Mouse (Mus musculus) neural tube, embryonic 11.5 days (tissue): ENCODE results near the gene Klk6. TPM values are rescaled to one million over a fixed set of nuclear protein-coding genes. Genes with fewer than 3 reads are reported as not detected.
A peak's percentile ranks its signal among the peaks of the same experiment; 100 is the strongest.

ENCODE experiments used
- ATAC-seq: fragments of 200-750 bp; cut with Nextera tagmentation; 2 replicates; pipeline ENCODE4 v1.8.0; 2017; ENCODE audit warnings: moderate number of reproducible peaks, mild to moderate bottlenecking, moderate TSS enrichment, moderate library complexity; ENCODE audit not compliant: insufficient read depth, low FRiP score, low TSS enrichment
- DNase-seq: peaks from one replicate; pipeline ENCODE4 v3.0.0-alpha.2; 2015; ENCODE audit warnings: low spot score
- H3K27ac ChIP-seq: fragments of 300-500 bp; sonication (generic); 2 replicates; pipeline ENCODE4 v1.5.1; 2014; ENCODE audit warnings: low read depth, mild to moderate bottlenecking, low read length
- H3K27me3 ChIP-seq: fragments of 300-500 bp; sonication (generic); 2 replicates; pipeline ENCODE4 v1.6.1; 2014; ENCODE audit warnings: mild to moderate bottlenecking, low read length, mixed read lengths; ENCODE audit not compliant: control insufficient read depth, insufficient read depth
- H3K36me3 ChIP-seq: fragments of 300-500 bp; sonication (generic); 2 replicates; pipeline ENCODE4 v1.6.1; 2014; ENCODE audit warnings: mild to moderate bottlenecking, low read length, moderate library complexity, mixed read lengths; ENCODE audit not compliant: control insufficient read depth, insufficient read depth
- H3K4me1 ChIP-seq: fragments of 300-500 bp; sonication (generic); 2 replicates; pipeline ENCODE4 v1.6.1; 2014; ENCODE audit warnings: low read length, mixed read lengths; ENCODE audit not compliant: control insufficient read depth, insufficient read depth
- H3K4me2 ChIP-seq: fragments of 300-500 bp; sonication (generic); 2 replicates; pipeline ENCODE4 v1.6.1; 2014; ENCODE audit warnings: low read depth, mild to moderate bottlenecking, moderate library complexity
- H3K4me3 ChIP-seq: fragments of 300-500 bp; sonication (generic); 2 replicates; pipeline ENCODE4 v1.5.1; 2014; ENCODE audit warnings: low read depth, low read length
- H3K9ac ChIP-seq: fragments of 300-500 bp; sonication (generic); 2 replicates; pipeline ENCODE4 v1.6.1; 2014; ENCODE audit warnings: mild to moderate bottlenecking, low read length
- H3K9me3 ChIP-seq: fragments of 300-500 bp; sonication (generic); 2 replicates; pipeline ENCODE4 v1.6.1; 2016; ENCODE audit warnings: low read length; ENCODE audit not compliant: control insufficient read depth
- WGBS: fragments of 180-500 bp; shearing (Covaris S2); extraction: QIAGEN DNeasy Blood & Tissue Kit; methylation state at CpG from one replicate; pipeline ENCODE4 v1.1.7; 2014; 5-methylcytosine and 5-hydroxymethylcytosine counted together
- polyA plus RNA-seq: library from polyadenylated mRNA; unstranded; fragments of >200 nt; fragmentation: Nextera tagmentation; extraction: Ambion mirVana; gene quantifications from 2 replicates; pipeline ENCODE4 v1.2.1, GENCODE M21; 2014

The Klk6 gene
- polyA plus RNA-seq, 1 experiment from 2014 or later = not detected

DNA sequence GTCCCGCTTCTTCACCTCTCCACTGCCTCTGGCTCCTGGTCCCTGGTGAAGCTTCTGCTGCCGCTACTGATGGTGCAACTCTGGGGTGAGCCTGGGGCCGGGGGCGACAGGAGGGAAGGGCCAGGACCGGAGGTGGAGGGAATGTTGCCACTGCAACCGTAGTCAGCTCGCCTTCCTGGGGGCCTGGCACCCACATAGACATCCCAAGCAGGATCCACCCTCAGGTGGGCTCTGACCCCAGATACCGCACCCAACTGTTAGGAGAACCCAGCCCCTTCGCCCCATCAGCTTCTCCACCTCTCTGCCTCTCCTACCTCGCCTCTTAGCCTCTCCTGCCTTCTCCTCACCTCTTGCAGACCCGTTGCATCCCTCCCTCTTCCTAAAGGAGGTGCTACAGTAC, 42.8 kb upstream of the Klk6 start:
- 93% methylated on average over 11 of the region's 11 CpGs for WGBS
- no peak overlapping the region for H3K9ac ChIP-seq
- H3K4me1 ChIP-seq = no peaks in the 10 kb centered on the region
- no peak overlapping the region for H3K4me2 ChIP-seq
- no peak for ATAC-seq
- no peaks in the 10 kb centered on the region for H3K9me3 ChIP-seq
- no peak overlapping the region for H3K27ac ChIP-seq
- H3K36me3 ChIP-seq = no peaks in the 10 kb centered on the region
- no peak overlapping the region for H3K4me3 ChIP-seq
- no peaks in the 10 kb centered on the region for H3K27me3 ChIP-seq
- DNase-seq = no peak

DNA sequence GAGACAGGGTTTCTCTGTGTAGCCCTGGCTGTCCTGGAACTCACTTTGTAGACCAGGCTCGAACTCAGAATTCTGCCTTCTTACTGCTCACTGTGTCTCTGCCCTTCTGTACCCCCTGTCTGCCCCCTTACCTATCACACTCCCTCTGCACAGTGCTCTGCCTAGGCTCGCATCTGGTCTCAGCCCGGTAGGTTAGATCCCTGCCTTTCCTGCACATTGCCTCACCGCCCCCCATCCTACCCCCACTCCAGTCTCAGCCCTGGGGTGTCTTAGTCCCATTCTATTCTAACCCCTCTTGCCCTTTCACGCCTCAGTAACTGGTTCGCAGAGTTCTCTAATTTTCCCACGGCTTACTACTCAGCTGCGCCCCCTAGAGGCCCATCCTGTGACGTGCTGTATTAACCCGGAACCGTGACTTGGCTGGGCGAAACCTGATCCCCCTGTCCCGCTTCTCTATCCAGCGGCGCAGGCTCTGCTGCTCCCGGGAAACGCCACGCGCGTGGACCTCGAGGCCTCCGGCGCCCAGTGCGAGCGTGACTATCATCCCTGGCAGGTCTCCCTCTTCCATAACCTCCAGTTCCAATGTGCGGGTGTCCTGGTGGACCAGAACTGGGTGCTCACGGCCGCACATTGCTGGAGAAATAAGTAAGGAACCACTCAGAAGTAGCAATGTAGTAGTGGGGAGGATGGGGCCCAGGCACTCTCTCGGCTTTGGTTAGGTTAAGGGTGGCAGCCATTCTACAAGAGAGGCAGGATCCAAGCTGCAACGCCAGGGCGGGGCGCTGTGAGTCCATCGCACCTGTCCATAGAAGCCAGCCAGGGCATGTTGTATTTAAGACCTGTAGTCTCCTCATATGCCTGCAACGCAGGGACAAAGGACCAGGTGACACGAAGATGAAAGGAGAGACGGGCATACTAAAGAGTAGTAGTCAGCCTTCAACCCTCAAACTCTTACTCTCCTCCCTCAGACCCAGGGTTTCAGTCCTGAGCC, 41.7 kb upstream of the Klk6 start:
- DNase-seq (peak; percentile 89), ATAC-seq (peak; percentile 67)
- H3K4me3 ChIP-seq = peak overlapping the region; percentile 20
- H3K4me1 ChIP-seq = no peaks in the 10 kb centered on the region
- H3K9me3 ChIP-seq = no peaks in the 10 kb centered on the region
- 8% methylated on average over 36 of the region's 36 CpGs for WGBS
- peak overlapping the region; percentile 54 for H3K4me2 ChIP-seq
- no peaks in the 10 kb centered on the region for H3K27me3 ChIP-seq
- no peaks in the 10 kb centered on the region for H3K36me3 ChIP-seq
- peak overlapping the region; percentile 52 for H3K9ac ChIP-seq
- no peak overlapping the region for H3K27ac ChIP-seq

DNA sequence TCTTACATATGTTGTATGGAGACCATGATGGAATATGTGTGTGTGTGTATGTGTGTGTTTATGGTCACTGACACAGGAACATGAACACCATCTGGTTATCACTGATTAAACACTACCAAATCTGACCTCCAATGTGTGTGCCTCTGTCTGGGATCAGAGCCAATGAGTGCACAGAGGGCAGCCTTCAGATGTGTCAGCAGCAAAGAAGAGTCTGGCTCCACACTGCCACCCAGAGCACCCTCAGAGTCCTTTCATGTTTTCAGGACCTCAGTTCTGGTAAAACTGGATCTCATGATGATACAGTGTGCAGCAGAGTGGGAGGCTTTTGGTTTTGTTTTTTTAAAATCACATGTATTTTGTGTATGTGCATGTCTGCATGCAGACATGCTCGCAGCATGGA, 39.0 kb upstream of the Klk6 start:
- Histone ChIP-seq H3K9me3 (no peaks in the 10 kb centered on the region), H3K4me2 (no peak overlapping the region), H3K27me3 (no peaks in the 10 kb centered on the region), H3K4me3 (no peak overlapping the region), H3K4me1 (no peaks in the 10 kb centered on the region), H3K27ac (no peak overlapping the region), H3K9ac (no peak overlapping the region), H3K36me3 (no peaks in the 10 kb centered on the region)
- DNase-seq (no peak), ATAC-seq (no peak)
- 86% methylated on average over 1 of the region's 1 CpGs for WGBS

DNA sequence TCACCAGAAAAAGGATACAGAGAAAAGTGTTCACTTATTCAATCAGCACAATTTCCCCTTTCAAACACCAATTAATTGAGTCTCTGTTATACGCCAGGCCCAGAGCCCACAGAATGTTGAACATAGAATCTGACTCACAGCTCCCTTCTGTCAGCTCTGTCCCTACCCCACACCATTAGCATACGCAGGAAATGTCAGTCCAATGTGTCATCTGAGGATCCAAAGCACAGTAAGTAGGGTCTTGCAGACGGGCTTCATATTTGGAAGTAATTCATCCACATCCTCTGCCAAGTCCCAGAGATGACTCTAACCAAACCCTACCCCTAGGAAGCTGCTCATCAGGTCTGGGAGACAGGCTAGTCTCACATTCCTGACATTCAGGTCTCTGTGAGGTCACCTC, 36.2 kb upstream of the Klk6 start:
- ATAC-seq = no peak

DNA sequence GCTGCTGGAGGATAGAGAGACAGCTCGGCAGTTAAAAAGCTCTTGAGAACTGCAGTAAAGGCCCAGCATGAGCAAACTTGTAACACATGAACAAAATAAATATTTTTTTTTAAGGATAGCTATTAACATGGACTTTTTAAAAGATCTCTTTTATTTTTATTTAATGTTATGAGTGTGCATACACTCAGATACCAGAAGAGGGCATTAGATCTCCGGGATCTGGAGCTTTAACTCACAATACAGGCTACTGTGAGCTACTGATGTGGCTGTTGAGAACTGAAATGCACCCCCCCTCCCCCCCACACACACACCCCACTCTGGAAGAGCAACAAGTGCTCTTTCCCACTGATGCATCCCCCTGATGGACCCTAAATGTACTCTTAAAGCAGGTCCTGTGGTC, 35.0 kb upstream of the Klk6 start:
- Histone ChIP-seq H3K9me3 (no peaks in the 10 kb centered on the region), H3K36me3 (no peaks in the 10 kb centered on the region), H3K9ac (no peak overlapping the region), H3K27me3 (no peaks in the 10 kb centered on the region), H3K4me1 (no peaks in the 10 kb centered on the region), H3K27ac (no peak overlapping the region), H3K4me3 (no peak overlapping the region), H3K4me2 (no peak overlapping the region)
- DNase-seq (no peak), ATAC-seq (no peak)
- 64% methylated on average over 2 of the region's 2 CpGs for WGBS

More for the DNA sequence above, 36.2 kb upstream of the Klk6 start:
- Histone ChIP-seq H3K27me3 (no peaks in the 10 kb centered on the region), H3K27ac (no peak overlapping the region), H3K9ac (no peak overlapping the region), H3K4me3 (no peak overlapping the region), H3K9me3 (no peaks in the 10 kb centered on the region), H3K36me3 (no peaks in the 10 kb centered on the region), H3K4me1 (no peaks in the 10 kb centered on the region), H3K4me2 (no peak overlapping the region)
- WGBS = 80% methylated on average over 3 of the region's 3 CpGs
- no peak for DNase-seq

DNA sequence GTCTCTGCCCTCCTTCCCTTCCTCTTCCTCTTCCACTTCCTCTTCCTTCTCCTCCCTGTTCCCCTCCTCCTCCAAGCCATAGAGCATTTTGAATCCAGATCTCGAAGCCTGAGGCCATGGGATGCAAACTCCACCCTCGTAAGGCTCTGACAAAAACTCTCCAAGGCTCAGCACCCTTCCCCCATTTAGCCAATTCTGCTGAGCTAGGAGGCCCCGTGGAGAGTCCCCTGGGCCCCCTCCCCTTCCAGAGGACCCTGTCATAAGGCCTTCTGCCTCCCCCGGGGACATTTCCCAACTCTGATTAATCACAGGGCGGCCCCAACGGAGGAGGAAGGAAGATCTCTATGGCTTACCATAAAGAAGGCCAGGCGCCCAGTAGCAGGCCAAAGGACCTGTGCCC, 32.7 kb upstream of the Klk6 start, which contains the start of gene Klk9:
Gene Klk9 (plus strand): TSS at position 301 of the 400 bp plus-strand sequence.
- Histone ChIP-seq H3K36me3 (no peaks in the 10 kb centered on the region), H3K27me3 (peaks cover 7% of the 10 kb centered on the region), H3K4me2 (no peak within 1 kb of the TSS), H3K4me3 (no peak within 1 kb of the TSS), H3K9ac (no peak within 1 kb of the TSS), H3K27ac (no peak within 1 kb of the TSS), H3K9me3 (no peaks in the 10 kb centered on the region), H3K4me1 (no peaks in the 10 kb centered on the region)
- no peak for DNase-seq
- ATAC-seq = no peak
- 79% methylated on average over 7 of the region's 7 CpGs for WGBS

DNA sequence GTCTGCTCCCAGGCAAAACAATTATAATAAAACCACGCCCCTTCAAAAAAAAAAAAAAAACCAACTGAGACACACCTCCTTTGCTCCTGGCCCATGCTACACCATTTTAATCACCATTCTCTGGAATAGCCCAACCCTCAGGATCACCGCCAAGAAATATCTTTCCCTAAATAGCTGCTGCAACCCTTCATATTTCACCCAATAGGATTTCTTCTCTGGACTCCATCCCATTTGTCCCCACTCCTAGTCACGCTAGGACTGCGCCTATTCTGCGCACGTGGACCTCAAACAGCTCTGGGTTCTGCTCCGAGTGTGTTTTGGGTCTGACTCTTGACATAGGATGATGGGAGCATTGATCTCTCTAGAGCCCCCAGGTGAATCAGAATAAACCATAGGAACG, 27.9 kb upstream of the Klk6 start:
- WGBS = 8% methylated on average over 8 of the region's 8 CpGs
- peak overlapping the region; percentile 58 for H3K4me2 ChIP-seq
- H3K27me3 ChIP-seq = peaks cover 14% of the 10 kb centered on the region
- no peak overlapping the region for H3K27ac ChIP-seq
- DNase-seq = no peak
- peak overlapping the region; percentile 34 for H3K4me3 ChIP-seq
- ATAC-seq = no peak
- no peaks in the 10 kb centered on the region for H3K4me1 ChIP-seq
- H3K9ac ChIP-seq = no peak overlapping the region
- no peaks in the 10 kb centered on the region for H3K36me3 ChIP-seq
- no peaks in the 10 kb centered on the region for H3K9me3 ChIP-seq

DNA sequence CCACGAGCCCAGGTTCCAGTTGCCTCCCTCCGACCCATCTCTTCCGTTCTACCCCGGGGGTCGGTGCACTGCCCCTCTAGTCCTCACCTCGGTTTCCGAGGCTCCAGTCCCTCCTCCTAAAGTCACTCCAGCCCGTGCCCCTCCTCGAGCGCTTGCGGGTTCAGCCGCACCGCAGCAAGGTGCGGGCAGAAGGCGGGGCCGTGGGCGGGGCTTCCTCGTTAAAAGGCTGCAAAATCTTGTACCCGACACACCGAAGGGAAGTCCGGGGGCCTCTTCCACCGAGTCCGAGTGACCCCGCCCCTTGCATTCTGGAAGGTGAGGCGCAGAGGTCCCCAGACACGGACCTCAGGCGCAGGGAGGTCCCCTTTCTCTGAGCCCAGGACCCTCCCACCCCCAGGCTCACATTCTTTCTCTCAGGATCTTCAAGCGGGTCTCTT, 26.9 kb upstream of the Klk6 start, which contains the start of gene Klk8:
Gene Klk8 (plus strand): TSS at position 245 of the 437 bp plus-strand sequence.
- Histone ChIP-seq H3K9ac (peak within 1 kb of the TSS; percentile 44), H3K27ac (no peak within 1 kb of the TSS), H3K9me3 (no peaks in the 10 kb centered on the region), H3K4me3 (peak within 1 kb of the TSS; percentile 34), H3K36me3 (no peaks in the 10 kb centered on the region), H3K4me2 (peak within 1 kb of the TSS; percentile 58), H3K4me1 (no peaks in the 10 kb centered on the region), H3K27me3 (peaks cover 14% of the 10 kb centered on the region)
- no peak for DNase-seq
- under 1% methylated on average over 28 of the region's 28 CpGs for WGBS
- ATAC-seq = no peak
